Mouse (Mus musculus) left cerebral cortex, adult 18-20 months (tissue): ENCODE results near the gene Dnah10. TPM values are rescaled to one million over a fixed set of nuclear protein-coding genes. Genes with fewer than 3 reads are reported as not detected.

Source experiments
- DNase-seq, 2 experiments: peaks; one replicate each; pipeline ENCODE4 v3.0.0; 2021 to 2022; ENCODE audit warnings: low spot score in 2 of 2, mixed read lengths in 1 of 2
- total RNA-seq, 2 experiments: library from RNA; stranded (reverse); gene quantifications; 2 replicates each; pipeline ENCODE4 v1.2.3; 2021

Dnah10 gene
- total RNA-seq, 2 experiments from 2014 or later = 0.21 to 0.30 TPM

GRCm38 (mm10) chr5:124809708-124810366, 85.0 kb downstream of the Dnah10 start:
- peak; percentile 51 to 69 for DNase-seq

GRCm38 (mm10) chr5:124812466-124812865, 87.6 kb downstream of the Dnah10 start:
- no peak for DNase-seq

- no peak for DNase-seq
Measured at GRCm38 (mm10) chr5:124814797-124815196, 89.9 kb downstream of the Dnah10 start.

- no peak for DNase-seq
Measured at GRCm38 (mm10) chr5:124817050-124817449, 92.2 kb downstream of the Dnah10 start.

- no peak for DNase-seq
Measured at GRCm38 (mm10) chr5:124822128-124822894, 97.4 kb downstream of the Dnah10 start.

- no peak for DNase-seq
Measured at GRCm38 (mm10) chr5:124830331-124830730, 105.4 kb downstream of the Dnah10 start.

- DNase-seq = peak; percentile 25 to 43
Measured at GRCm38 (mm10) chr5:124835218-124835617, 110.3 kb downstream of the Dnah10 start.

- DNase-seq = no peak
Measured at GRCm38 (mm10) chr5:124836075-124836474, 111.2 kb downstream of the Dnah10 start.

- peak; percentile 58 to 71 for DNase-seq
Measured at GRCm38 (mm10) chr5:124836621-124837020, 111.7 kb downstream of the Dnah10 start.

- no peak for DNase-seq
Measured at GRCm38 (mm10) chr5:124840202-124840601, 115.3 kb downstream of the Dnah10 start.

GRCm38 (mm10) chr5:124840669-124841068, 115.8 kb downstream of the Dnah10 start:
- DNase-seq = no peak

- no peak for DNase-seq
Measured at GRCm38 (mm10) chr5:124843386-124843785, 118.5 kb downstream of the Dnah10 start.

- DNase-seq = no peak
Measured at GRCm38 (mm10) chr5:124844929-124845328, 120.0 kb downstream of the Dnah10 start.

GRCm38 (mm10) chr5:124847014-124847413, 122.1 kb downstream of the Dnah10 start:
- no peak for DNase-seq

- DNase-seq = no peak
Measured at GRCm38 (mm10) chr5:124848994-124849393, 124.1 kb downstream of the Dnah10 start.

GRCm38 (mm10) chr5:124851572-124851971, 126.7 kb downstream of the Dnah10 start:
- no peak for DNase-seq

GRCm38 (mm10) chr5:124852294-124852693, 127.4 kb downstream of the Dnah10 start:
- no peak for DNase-seq

GRCm38 (mm10) chr5:124853079-124853478, 128.2 kb downstream of the Dnah10 start:
- DNase-seq = peak in 1 of 2 experiments; percentile 28

- DNase-seq = no peak
Measured at GRCm38 (mm10) chr5:124854202-124854601, 129.3 kb downstream of the Dnah10 start.

- DNase-seq = peak in 1 of 2 experiments; percentile 33
Measured at GRCm38 (mm10) chr5:124860013-124860412, 135.1 kb downstream of the Dnah10 start.

GRCm38 (mm10) chr5:124861463-124861862, 136.6 kb downstream of the Dnah10 start:
- DNase-seq = peak; percentile 28 to 52
